Mouse (Mus musculus) forebrain, embryonic 12.5 days (tissue): ENCODE measurements around the gene Olfr780. TPM values are rescaled to one million over a fixed set of nuclear protein-coding genes. Genes with fewer than 3 reads are reported as not detected.
"Not testable (repeated sequence)": the region's sequence is repeated elsewhere in the genome, so short reads cannot be mapped to it uniquely, and the experiment has no call there.

Experiments used
- ATAC-seq: fragments of 200-750 bp; cut with Nextera tagmentation; 2 replicates; pipeline ENCODE4 v1.8.0; 2017; ENCODE audit warnings: moderate TSS enrichment; ENCODE audit not compliant: low FRiP score
- H3K27ac ChIP-seq: fragments of 300-500 bp; sonication (generic); 2 replicates; pipeline ENCODE4 v1.5.1; 2016; ENCODE audit warnings: mild to moderate bottlenecking
- H3K27me3 ChIP-seq: fragments of 300-500 bp; sonication (generic); 2 replicates; pipeline ENCODE4 v1.6.1; 2016; ENCODE audit warnings: mild to moderate bottlenecking
- H3K36me3 ChIP-seq: fragments of 300-500 bp; sonication (generic); replicated peaks from 2 replicates; pipeline ENCODE4 v1.6.1; 2016; ENCODE audit warnings: mild to moderate bottlenecking
- H3K4me1 ChIP-seq: fragments of 300-500 bp; sonication (generic); 2 replicates; pipeline ENCODE4 v1.6.1; 2016
- H3K4me2 ChIP-seq: fragments of 300-500 bp; sonication (generic); 2 replicates; pipeline ENCODE4 v1.6.1; 2016; ENCODE audit warnings: mild to moderate bottlenecking, moderate library complexity
- H3K4me3 ChIP-seq: fragments of 300-500 bp; sonication (generic); replicated peaks from 2 replicates; pipeline ENCODE4 v1.5.1; 2016; ENCODE audit warnings: mild to moderate bottlenecking
- H3K9ac ChIP-seq: fragments of 300-500 bp; sonication (generic); 2 replicates; pipeline ENCODE4 v1.6.1; 2016; ENCODE audit warnings: mild to moderate bottlenecking
- H3K9me3 ChIP-seq: fragments of 300-500 bp; sonication (generic); 2 replicates; pipeline ENCODE4 v1.6.1; 2016
- WGBS: fragments of 180-500 bp; shearing (Covaris S2); methylation state at CpG from one replicate; pipeline ENCODE4 v1.1.7; 2016; 5-methylcytosine and 5-hydroxymethylcytosine counted together
- polyA plus RNA-seq: library from polyadenylated mRNA; unstranded; fragments of >200 nt; fragmentation: Nextera tagmentation; extraction: Ambion mirVana; gene quantifications from 2 replicates; pipeline ENCODE4 v1.2.1, GENCODE M21; 2016

Gene Olfr780
- not detected in 2 replicates for polyA plus RNA-seq

DNA sequence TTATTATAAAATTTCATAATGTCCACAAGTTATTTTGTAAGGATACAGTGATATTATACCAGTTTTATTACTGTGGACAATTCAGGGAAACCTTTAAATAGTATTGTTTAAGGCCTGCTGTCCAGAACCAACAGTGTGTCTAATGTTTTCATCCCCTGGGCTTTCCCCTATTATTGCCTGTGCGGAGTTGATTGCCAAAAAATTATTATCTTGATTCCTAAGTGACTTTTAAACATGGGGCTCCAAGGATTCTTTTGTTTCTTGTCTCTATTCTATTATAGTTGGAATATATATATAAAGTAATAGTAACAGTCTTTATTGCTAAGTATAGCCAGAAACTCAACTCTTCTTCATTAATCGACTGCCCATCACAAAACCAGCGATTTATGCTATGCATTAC lies at the start of gene Olfr780:
Gene Olfr780 (plus strand): TSS at position 301 of the 400 bp plus-strand sequence.
- no peak within 1 kb of the TSS for H3K4me2 ChIP-seq
- no peaks in the 10 kb centered on the region for H3K4me1 ChIP-seq
- H3K9ac ChIP-seq, result no peak within 1 kb of the TSS
- H3K27me3 ChIP-seq, result no peaks in the 10 kb centered on the region
- H3K36me3 ChIP-seq, result no peaks in the 10 kb centered on the region
- no peak within 1 kb of the TSS for H3K27ac ChIP-seq
- no peak within 1 kb of the TSS for H3K4me3 ChIP-seq
- ATAC-seq, result no peak
- no peaks in the 10 kb centered on the region for H3K9me3 ChIP-seq
- WGBS, result 92% methylated on average over 3 of the region's 3 CpGs

DNA sequence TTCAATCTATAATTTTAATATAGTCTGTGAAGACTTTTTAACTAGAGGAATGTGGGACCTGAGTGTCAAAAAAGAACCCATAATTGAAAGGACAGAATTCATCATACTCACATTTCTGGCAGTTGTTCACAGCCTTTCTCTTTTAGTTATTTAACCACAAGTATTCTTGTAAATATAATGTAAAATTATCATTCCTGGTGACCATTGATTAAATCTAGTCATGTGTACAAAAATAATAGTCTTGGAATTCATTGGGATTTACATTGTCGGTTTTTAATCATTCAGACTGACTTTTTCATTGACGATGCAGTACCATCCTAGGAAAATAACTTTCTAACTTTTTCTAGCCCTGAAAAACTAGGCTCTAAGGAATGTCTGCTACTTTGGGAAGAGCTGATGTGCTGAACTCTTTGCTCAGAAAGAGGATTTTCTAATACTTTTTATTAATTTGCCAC lies 46.8 kb upstream of the Olfr780 start, which contains the start of gene Olfr777:
Gene Olfr777 (minus strand): TSS at position 405 of the 455 bp plus-strand sequence.
- no peaks in the 10 kb centered on the region for H3K9me3 ChIP-seq
- H3K27me3 ChIP-seq, result no peaks in the 10 kb centered on the region
- no peak within 1 kb of the TSS for H3K4me2 ChIP-seq
- no peak within 1 kb of the TSS for H3K4me3 ChIP-seq
- no peaks in the 10 kb centered on the region for H3K4me1 ChIP-seq
- no peaks in the 10 kb centered on the region for H3K36me3 ChIP-seq
- ATAC-seq, result no peak
- H3K9ac ChIP-seq, result no peak within 1 kb of the TSS
- H3K27ac ChIP-seq, result no peak within 1 kb of the TSS
- 94% methylated on average over 2 of the region's 2 CpGs for WGBS

DNA sequence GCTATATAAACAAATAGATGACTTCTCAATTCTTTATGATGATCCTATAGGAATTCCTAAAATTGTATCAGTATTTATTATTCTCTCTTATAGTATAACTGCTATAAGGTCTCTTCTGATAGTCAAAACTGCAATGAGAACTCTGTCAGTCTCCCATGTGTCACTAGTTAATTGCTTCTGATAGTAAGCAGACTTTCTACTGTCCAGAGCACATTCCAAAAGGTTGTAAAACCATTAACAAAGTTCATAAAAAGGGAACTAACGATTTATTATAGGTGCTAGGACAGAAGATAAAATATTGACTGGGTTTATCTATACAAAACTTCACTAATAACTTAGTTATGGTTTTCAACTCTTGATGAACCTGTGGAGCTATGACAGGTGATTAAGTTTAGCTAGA lies 4.9 kb upstream of the Olfr780 start:
- H3K9ac ChIP-seq, H3K4me1 ChIP-seq, H3K36me3 ChIP-seq, H3K27me3 ChIP-seq, H3K9me3 ChIP-seq, H3K4me2 ChIP-seq, H3K4me3 ChIP-seq, ATAC-seq, H3K27ac ChIP-seq: not testable (repeated sequence)
- 73% methylated on average over 1 of the region's 1 CpGs for WGBS

DNA sequence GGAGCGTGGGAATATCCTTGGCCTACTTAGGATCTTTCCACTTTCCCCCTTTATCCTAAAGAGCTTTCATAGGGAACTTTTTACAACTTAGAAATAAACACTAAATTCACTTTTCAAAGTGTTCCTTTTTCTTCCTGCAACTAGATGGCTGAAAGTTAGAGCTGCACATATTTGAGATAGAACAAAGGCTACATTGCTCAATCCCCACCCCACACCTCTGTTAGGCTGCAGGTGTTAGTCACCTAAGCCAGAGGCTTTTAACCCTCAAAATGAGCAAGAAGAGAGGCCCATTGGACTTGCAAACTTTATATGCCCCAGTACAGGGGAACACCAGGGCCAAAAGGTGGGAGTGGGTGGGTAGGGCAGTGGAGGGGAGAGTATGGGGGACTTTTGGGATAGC lies 4.4 kb upstream of the Olfr780 start:
- WGBS, result no CpG with 5 or more reads among the region's 1 CpGs

DNA sequence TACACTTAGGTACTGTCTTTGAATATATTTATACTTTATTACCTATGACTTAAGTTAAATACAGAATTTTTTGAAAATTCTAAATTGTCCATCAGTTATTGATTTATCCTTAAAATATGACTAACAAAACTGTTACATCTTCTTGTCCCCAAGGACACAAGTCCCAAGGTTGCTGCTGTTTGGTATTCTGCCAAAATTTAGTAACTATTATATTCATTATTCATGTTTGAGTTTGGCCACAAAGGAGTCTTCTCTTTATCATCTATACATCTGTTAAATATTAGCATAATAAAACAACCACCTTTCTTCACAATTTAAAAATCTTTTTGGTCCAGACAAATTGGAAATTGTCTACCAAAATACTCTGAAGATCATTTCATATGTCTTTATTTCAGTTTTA lies 10.6 kb downstream of the Olfr780 start, which contains the start of gene Olfr781:
Gene Olfr781 (plus strand): TSS at position 301 of the 400 bp plus-strand sequence.
- Histone ChIP-seq H3K9me3 (no peaks in the 10 kb centered on the region), H3K27ac (no peak within 1 kb of the TSS), H3K4me1 (no peaks in the 10 kb centered on the region), H3K4me3 (no peak within 1 kb of the TSS), H3K27me3 (no peaks in the 10 kb centered on the region), H3K36me3 (no peaks in the 10 kb centered on the region), H3K9ac (no peak within 1 kb of the TSS), H3K4me2 (no peak within 1 kb of the TSS)
- ATAC-seq, result no peak

More for the DNA sequence above, 4.4 kb upstream of the Olfr780 start:
- not testable (repeated sequence) for H3K9me3 ChIP-seq, H3K27ac ChIP-seq, ATAC-seq, H3K9ac ChIP-seq, H3K36me3 ChIP-seq, H3K4me1 ChIP-seq, H3K4me3 ChIP-seq, H3K4me2 ChIP-seq, H3K27me3 ChIP-seq

DNA sequence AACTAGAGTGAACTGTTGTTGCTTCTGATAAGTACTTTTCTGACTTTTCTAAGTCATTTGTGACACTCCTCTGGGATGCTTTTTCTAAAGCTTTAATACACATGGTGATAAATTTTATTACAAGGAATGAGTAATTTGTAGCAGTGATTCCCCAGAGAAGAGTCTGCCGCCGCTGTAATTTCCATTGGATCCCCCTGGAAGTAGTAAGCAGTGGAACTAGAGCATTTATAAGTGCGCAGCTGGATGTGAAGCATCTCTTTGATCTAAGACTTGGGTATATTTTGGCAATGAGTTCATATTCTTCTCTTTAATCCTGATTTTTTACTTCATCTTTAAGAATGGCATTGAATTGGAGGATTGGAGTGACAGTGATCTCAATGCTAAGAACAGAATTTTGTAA lies 30.6 kb downstream of the Olfr780 start, which contains the start of gene Olfr782:
Gene Olfr782 (plus strand): TSS at position 301 of the 400 bp plus-strand sequence.
- Histone ChIP-seq H3K4me1 (no peaks in the 10 kb centered on the region), H3K9me3 (no peaks in the 10 kb centered on the region; the same call in 1 of the 2 replicates), H3K9ac (no peak within 1 kb of the TSS), H3K4me3 (no peak within 1 kb of the TSS), H3K4me2 (no peak within 1 kb of the TSS), H3K36me3 (no peaks in the 10 kb centered on the region), H3K27me3 (no peaks in the 10 kb centered on the region), H3K27ac (no peak within 1 kb of the TSS)
- WGBS, result 95% methylated on average over 3 of the region's 3 CpGs
- no peak for ATAC-seq

DNA sequence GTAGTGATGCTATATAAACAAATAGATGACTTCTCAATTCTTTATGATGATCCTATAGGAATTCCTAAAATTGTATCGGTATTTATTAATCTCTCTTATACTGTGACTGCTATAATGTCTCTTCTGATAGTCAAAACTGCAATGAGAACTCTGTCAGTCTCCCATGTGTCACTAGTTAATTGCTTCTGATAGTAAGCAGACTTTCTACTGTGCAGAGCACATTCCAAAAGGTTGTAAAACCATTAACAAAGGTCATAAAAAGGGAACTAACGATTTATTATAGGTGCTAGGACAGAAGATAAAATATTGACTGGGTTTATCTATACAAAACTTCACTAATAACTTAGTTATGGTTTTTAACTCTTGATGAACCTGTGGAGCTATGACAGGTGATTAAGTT lies 34.6 kb downstream of the Olfr780 start:
- not testable (repeated sequence) for ATAC-seq, H3K36me3 ChIP-seq, H3K4me2 ChIP-seq, H3K27ac ChIP-seq, H3K27me3 ChIP-seq, H3K9me3 ChIP-seq, H3K9ac ChIP-seq, H3K4me3 ChIP-seq, H3K4me1 ChIP-seq
- WGBS, result 87% methylated on average over 2 of the region's 2 CpGs

DNA sequence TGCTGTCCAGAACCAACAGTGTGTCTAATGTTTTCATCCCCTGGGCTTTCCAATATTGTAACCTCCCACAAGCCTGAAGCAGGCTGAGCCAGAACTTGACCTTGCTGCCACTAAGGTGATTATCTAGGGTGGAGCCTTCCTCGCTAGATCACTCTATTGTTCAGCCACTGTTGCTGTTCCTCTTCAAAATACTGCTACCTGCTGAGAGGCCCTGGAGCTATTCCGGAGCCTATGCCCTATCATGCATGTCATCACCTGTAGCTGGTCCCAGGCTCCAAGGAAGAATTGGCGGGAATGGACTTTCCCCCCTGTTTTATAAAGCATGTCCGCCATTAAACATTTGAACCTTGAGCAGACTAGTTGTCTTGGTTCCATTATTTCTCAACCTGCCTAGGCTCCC lies 38.6 kb downstream of the Olfr780 start:
- H3K27me3 ChIP-seq, H3K36me3 ChIP-seq, H3K9me3 ChIP-seq, H3K9ac ChIP-seq, ATAC-seq, H3K4me3 ChIP-seq, H3K4me1 ChIP-seq, H3K4me2 ChIP-seq, H3K27ac ChIP-seq: not testable (repeated sequence)
- 73% methylated on average over 4 of the region's 4 CpGs for WGBS

DNA sequence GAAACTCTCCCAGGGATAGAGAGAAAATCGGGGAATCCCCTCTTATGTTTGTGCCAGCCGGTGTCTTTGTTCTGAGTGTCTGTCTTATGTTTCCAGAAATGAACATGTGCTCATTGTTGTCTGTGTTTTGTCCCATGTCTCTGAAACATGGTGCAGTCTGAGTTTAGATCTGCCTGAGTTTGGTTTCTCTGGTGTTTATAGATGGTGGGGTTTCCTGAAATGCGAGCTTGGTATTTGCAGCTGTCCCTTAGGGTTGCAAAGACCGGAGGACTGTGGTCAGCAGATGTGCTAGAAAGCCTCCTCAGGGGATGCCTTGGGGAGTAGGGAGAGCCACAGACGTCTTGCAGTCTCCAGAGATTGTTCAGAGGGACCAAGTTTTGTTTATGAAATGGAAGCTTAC lies 39.4 kb downstream of the Olfr780 start:
- no peak overlapping the region for H3K27ac ChIP-seq
- H3K4me2 ChIP-seq, result no peak overlapping the region
- H3K27me3 ChIP-seq, result no peaks in the 10 kb centered on the region
- H3K9ac ChIP-seq, result no peak overlapping the region
- 85% methylated on average over 5 of the region's 5 CpGs for WGBS
- H3K4me3 ChIP-seq, result no peak overlapping the region
- no peaks in the 10 kb centered on the region for H3K4me1 ChIP-seq
- no peaks in the 10 kb centered on the region for H3K9me3 ChIP-seq
- H3K36me3 ChIP-seq, result no peaks in the 10 kb centered on the region
- ATAC-seq, result no peak

Other genes starting within 250 kb of the Olfr780 start
- gene Olfr766-ps1, start 249.1 kb upstream of the Olfr780 start, polyA plus RNA-seq, result not detected in 2 replicates
- gene Olfr767, start 235.2 kb upstream of the Olfr780 start, polyA plus RNA-seq, result not detected in 2 replicates
- gene Olfr768, start 218.7 kb upstream of the Olfr780 start, polyA plus RNA-seq, result not detected in 2 replicates
- gene Olfr769, start 200.3 kb upstream of the Olfr780 start, polyA plus RNA-seq, result not detected in 2 replicates
- not detected in 2 replicates for gene Olfr770, start 179.1 kb upstream of the Olfr780 start, polyA plus RNA-seq
- gene Olfr771, start 153.4 kb upstream of the Olfr780 start, polyA plus RNA-seq, result not detected in 2 replicates
- not detected in 2 replicates for gene Olfr772, start 140.2 kb upstream of the Olfr780 start, polyA plus RNA-seq
- not detected in 2 replicates for gene Olfr773, start 130.7 kb upstream of the Olfr780 start, polyA plus RNA-seq
- gene Olfr774, start 81.9 kb upstream of the Olfr780 start, polyA plus RNA-seq, result not detected in 2 replicates
- not detected in 2 replicates for gene Olfr775, start 69.7 kb upstream of the Olfr780 start, polyA plus RNA-seq
- gene Olfr776, start 59.0 kb upstream of the Olfr780 start, polyA plus RNA-seq, result not detected in 2 replicates
- gene Olfr777, start 46.6 kb upstream of the Olfr780 start, polyA plus RNA-seq, result not detected in 2 replicates
- not detected in 2 replicates for gene Olfr781, start 10.7 kb downstream of the Olfr780 start, polyA plus RNA-seq
- gene Olfr782, start 30.7 kb downstream of the Olfr780 start, polyA plus RNA-seq, result not detected in 2 replicates
- 0.12 and 0.17 TPM in 2 replicates for gene Olfr784, start 66.0 kb downstream of the Olfr780 start, polyA plus RNA-seq
- not detected in 2 replicates for gene Olfr785, start 87.3 kb downstream of the Olfr780 start, polyA plus RNA-seq
- not detected in 2 replicates for gene Olfr786, start 109.2 kb downstream of the Olfr780 start, polyA plus RNA-seq
- not detected in 2 replicates for gene Olfr787, start 143.7 kb downstream of the Olfr780 start, polyA plus RNA-seq
- not detected in 2 replicates for gene Olfr788, start 152.9 kb downstream of the Olfr780 start, polyA plus RNA-seq
- gene Olfr789, start 166.6 kb downstream of the Olfr780 start, polyA plus RNA-seq, result not detected in 2 replicates
- not detected in 2 replicates for gene Olfr790, start 180.4 kb downstream of the Olfr780 start, polyA plus RNA-seq
- gene Olfr791, start 203.7 kb downstream of the Olfr780 start, polyA plus RNA-seq, result not detected in 2 replicates
- gene Olfr792, start 221.0 kb downstream of the Olfr780 start, polyA plus RNA-seq, result not detected in 2 replicates
- not detected in 2 replicates for gene Olfr794, start 249.5 kb downstream of the Olfr780 start, polyA plus RNA-seq